In genomic region chr3:37667119-37667467, GRCm38 (mm10) we compare ENCODE assay signal across 13 mouse cellular contexts. TPM values are rescaled to one million over a fixed set of nuclear protein-coding genes. Genes with fewer than 3 reads are reported as not detected.
A peak's percentile ranks its signal among the peaks of the same experiment; 100 is the strongest.
DNase-seq lines count a peak whose midpoint lies in the region; ATAC-seq and TF ChIP-seq lines count a peak whose summit lies in the region.
"Had no signal": no experiment of that assay in that cellular context is flagged by ENCODE, and none has a peak within 500 bp of the region (broad histone marks: within the 10 kb centered on the region; RNA-seq: fewer than 3 reads in every experiment).

No protein-coding gene starts in this region.

- no peak overlapping the region for H3K4me3 ChIP-seq in kidney, embryonic 14.5 days (ENCODE audit: low read length)
- H3K4me3 ChIP-seq in midbrain, embryonic 12.5 days: no peak overlapping the region
- no peak overlapping the region for H3K4me3 ChIP-seq in midbrain, embryonic 11.5 days (ENCODE audit: low read depth, low read length)
- no peak overlapping the region for H3K4me3 ChIP-seq in embryonic facial prominence, embryonic 12.5 days
- H3K4me3 ChIP-seq in limb, embryonic 14.5 days (replicated peaks; ENCODE audit: low read length): no peak overlapping the region
- H3K4me3 ChIP-seq: embryonic facial prominence, embryonic 15.5 days had no signal

- no peak for DNase-seq in kidney, postnatal 25 days
- no peak for DNase-seq in midbrain, embryonic 11.5 days (ENCODE audit: low spot score, missing footprints)
- no peak for DNase-seq in limb, embryonic 14.5 days (ENCODE audit: low spot score)
- no peak for DNase-seq in left cerebral cortex, postnatal 10 days (ENCODE audit: extremely low spot score in 1 of 2, low spot score in 2 of 2)
- DNase-seq: cerebellum, adult 11 months; forebrain, postnatal 0 days; right cerebral cortex, postnatal 14 days had no signal

- H3K27me3 ChIP-seq in kidney, embryonic 14.5 days (ENCODE audit: control insufficient read depth, insufficient read depth, low read length): no peaks in the 10 kb centered on the region
- H3K27me3 ChIP-seq in midbrain, embryonic 12.5 days: peaks cover 73% of the 10 kb centered on the region
- H3K27me3 ChIP-seq in midbrain, embryonic 11.5 days (ENCODE audit: control insufficient read depth, insufficient read depth, low read length): peaks cover 55% of the 10 kb centered on the region
- H3K27me3 ChIP-seq in embryonic facial prominence, embryonic 12.5 days: no peaks in the 10 kb centered on the region
- no peaks in the 10 kb centered on the region for H3K27me3 ChIP-seq in limb, embryonic 14.5 days (ENCODE audit: control insufficient read depth, insufficient read depth, low read length)
- H3K27me3 ChIP-seq: embryonic facial prominence, embryonic 15.5 days had no signal

- no peak for ATAC-seq in kidney, embryonic 14.5 days (ENCODE audit: low FRiP score, low TSS enrichment)
- no peak for ATAC-seq in midbrain, embryonic 12.5 days (ENCODE audit: low FRiP score, low read depth)
- no peak for ATAC-seq in midbrain, embryonic 11.5 days (ENCODE audit: low FRiP score)
- ATAC-seq in embryonic facial prominence, embryonic 12.5 days (ENCODE audit: insufficient number of reproducible peaks, insufficient read depth, low FRiP score, low TSS enrichment): peak; percentile 10; the same call in 1 of the 2 replicates
- ATAC-seq in limb, embryonic 14.5 days (ENCODE audit: low FRiP score, low read depth): no peak
- ATAC-seq: CD4-positive, CD25-positive, alpha-beta regulatory T cell, adult 4 months had no signal

- no peak overlapping the region for H3K4me2 ChIP-seq in kidney, embryonic 14.5 days (replicated peaks; ENCODE audit: low read depth, low read length)
- H3K4me2 ChIP-seq in midbrain, embryonic 12.5 days (replicated peaks): no peak overlapping the region
- no peak overlapping the region for H3K4me2 ChIP-seq in midbrain, embryonic 11.5 days
- H3K4me2 ChIP-seq in embryonic facial prominence, embryonic 12.5 days (replicated peaks): no peak overlapping the region
- H3K4me2 ChIP-seq in limb, embryonic 14.5 days (replicated peaks; ENCODE audit: low read depth, low read length, severe bottlenecking): no peak overlapping the region
- H3K4me2 ChIP-seq: embryonic facial prominence, embryonic 15.5 days; heart, embryonic 11.5 days had no signal

- peaks cover 16% of the 10 kb centered on the region for H3K9me3 ChIP-seq in kidney, embryonic 14.5 days (ENCODE audit: control insufficient read depth, low read length)
- H3K9me3 ChIP-seq in midbrain, embryonic 12.5 days: peaks cover 13% of the 10 kb centered on the region
- peaks cover 13% of the 10 kb centered on the region; the same call in 1 of the 2 replicates for H3K9me3 ChIP-seq in midbrain, embryonic 11.5 days (ENCODE audit: control insufficient read depth, low read length)
- peaks cover 14% of the 10 kb centered on the region for H3K9me3 ChIP-seq in embryonic facial prominence, embryonic 12.5 days
- peaks cover 18% of the 10 kb centered on the region for H3K9me3 ChIP-seq in limb, embryonic 14.5 days (ENCODE audit: control insufficient read depth, low read length)

- H3K27ac ChIP-seq in kidney, embryonic 14.5 days (ENCODE audit: low read depth, low read length): 0 out of 2 replicates have a peak overlapping the region, but pooled peaks have one; percentile 21
- H3K27ac ChIP-seq in midbrain, embryonic 12.5 days (replicated peaks): peak overlapping the region; percentile 66
- H3K27ac ChIP-seq in midbrain, embryonic 11.5 days (ENCODE audit: low read depth, low read length): no peak overlapping the region; the same call in 1 of the 2 replicates
- no peak overlapping the region for H3K27ac ChIP-seq in embryonic facial prominence, embryonic 12.5 days
- no peak overlapping the region for H3K27ac ChIP-seq in limb, embryonic 14.5 days (replicated peaks; ENCODE audit: low read depth, low read length)
- H3K27ac ChIP-seq: embryonic facial prominence, embryonic 15.5 days had no signal

- H3K36me3 ChIP-seq in kidney, embryonic 14.5 days (ENCODE audit: control insufficient read depth, insufficient read depth, low read length): no peaks in the 10 kb centered on the region
- H3K36me3 ChIP-seq in midbrain, embryonic 12.5 days: no peaks in the 10 kb centered on the region
- H3K36me3 ChIP-seq in midbrain, embryonic 11.5 days (ENCODE audit: control insufficient read depth, insufficient read depth, low read length): no peaks in the 10 kb centered on the region; the same call in 1 of the 2 replicates
- H3K36me3 ChIP-seq in embryonic facial prominence, embryonic 12.5 days: no peaks in the 10 kb centered on the region
- no peaks in the 10 kb centered on the region for H3K36me3 ChIP-seq in limb, embryonic 14.5 days (ENCODE audit: control insufficient read depth, insufficient read depth, low read length)
- H3K36me3 ChIP-seq: embryonic facial prominence, embryonic 15.5 days had no signal

- TF ChIP-seq POLR2A in limb, embryonic 14.5 days (IDR thresholded peaks at IDR 0.05; ENCODE audit: borderline replicate concordance, extremely low read depth, insufficient read depth, insufficient read length): no peak

- H3K4me1 ChIP-seq in kidney, embryonic 14.5 days (ENCODE audit: control insufficient read depth, insufficient read depth, low read length): peaks cover 21% of the 10 kb centered on the region
- H3K4me1 ChIP-seq in midbrain, embryonic 12.5 days: peaks cover 16% of the 10 kb centered on the region
- peaks cover 11% of the 10 kb centered on the region for H3K4me1 ChIP-seq in midbrain, embryonic 11.5 days (ENCODE audit: control insufficient read depth, insufficient read depth, low read length)
- peaks cover 15% of the 10 kb centered on the region for H3K4me1 ChIP-seq in embryonic facial prominence, embryonic 12.5 days
- H3K4me1 ChIP-seq in limb, embryonic 14.5 days (ENCODE audit: control insufficient read depth, insufficient read depth, low read length): 0 out of 2 replicates have a peak, but pooled peaks cover 2% of the 10 kb centered on the region

- H3K9ac ChIP-seq in kidney, embryonic 14.5 days (ENCODE audit: low read depth, low read length): no peak overlapping the region
- no peak overlapping the region; the same call in 1 of the 2 replicates for H3K9ac ChIP-seq in midbrain, embryonic 12.5 days (replicated peaks)
- no peak overlapping the region for H3K9ac ChIP-seq in midbrain, embryonic 11.5 days (ENCODE audit: low read length)
- H3K9ac ChIP-seq in embryonic facial prominence, embryonic 12.5 days: no peak overlapping the region
- H3K9ac ChIP-seq in limb, embryonic 14.5 days (ENCODE audit: low read depth, low read length, severe bottlenecking): peak overlapping the region; percentile 9; the same call in 1 of the 2 replicates
- H3K9ac ChIP-seq: embryonic facial prominence, embryonic 15.5 days; forebrain, postnatal 0 days had no signal

- 6% methylated on average over 2 of the region's 2 CpGs for WGBS in kidney, embryonic 14.5 days
- WGBS in midbrain, embryonic 12.5 days: 22% methylated on average over 2 of the region's 2 CpGs
- 15% methylated on average over 2 of the region's 2 CpGs for WGBS in midbrain, embryonic 11.5 days
- 24% methylated on average over 2 of the region's 2 CpGs for WGBS in embryonic facial prominence, embryonic 12.5 days
- 29% methylated on average over 2 of the region's 2 CpGs for WGBS in limb, embryonic 14.5 days

- intact Hi-C loops in left cerebral cortex, postnatal 10 days (cut with DNase I): no loop called here

RNA-seq across cellular contexts. Expression of gene Spry1, which starts 27.3 kb away (rescaled TPM):
- polyA plus RNA-seq in kidney, embryonic 14.5 days (2014; fragmentation: Nextera tagmentation; extraction: Ambion mirVana): 41.7 and 49.8 TPM in 2 replicates
- 7.9 and 8.3 TPM in 2 replicates for polyA plus RNA-seq in midbrain, embryonic 12.5 days (2016; fragmentation: Nextera tagmentation; extraction: Ambion mirVana)
- polyA plus RNA-seq in midbrain, embryonic 11.5 days (2014; fragmentation: Nextera tagmentation; extraction: Ambion mirVana): 10.0 and 10.3 TPM in 2 replicates
- 12.8 and 13.6 TPM in 2 replicates for polyA plus RNA-seq in embryonic facial prominence, embryonic 12.5 days (2016; fragmentation: Nextera tagmentation; extraction: Ambion mirVana)
- 57.1 and 74.0 TPM in 2 replicates for polyA plus RNA-seq in limb, embryonic 14.5 days (2012; rRNA removed)
- polyA plus RNA-seq in limb, embryonic 14.5 days (2014; fragmentation: Nextera tagmentation; extraction: Ambion mirVana): 23.6 and 23.8 TPM in 2 replicates
- total RNA-seq in left cerebral cortex, postnatal 10 days (2021): 10 to 100 TPM; 15.3 to 16.0 TPM

RNA-seq across cellular contexts. Expression of gene Gm5148, which starts 57.2 kb away (rescaled TPM):
- polyA plus RNA-seq in kidney, embryonic 14.5 days (2014; fragmentation: Nextera tagmentation; extraction: Ambion mirVana): 8.1 and 9.4 TPM in 2 replicates
- polyA plus RNA-seq in midbrain, embryonic 12.5 days (2016; fragmentation: Nextera tagmentation; extraction: Ambion mirVana): 2.5 and 3.3 TPM in 2 replicates
- polyA plus RNA-seq in midbrain, embryonic 11.5 days (2014; fragmentation: Nextera tagmentation; extraction: Ambion mirVana): 1.9 and 3.7 TPM in 2 replicates
- polyA plus RNA-seq in embryonic facial prominence, embryonic 12.5 days (2016; fragmentation: Nextera tagmentation; extraction: Ambion mirVana): 4.3 and 5.2 TPM in 2 replicates
- 6.3 and 9.1 TPM in 2 replicates for polyA plus RNA-seq in limb, embryonic 14.5 days (2012; rRNA removed)
- 7.4 and 8.1 TPM in 2 replicates for polyA plus RNA-seq in limb, embryonic 14.5 days (2014; fragmentation: Nextera tagmentation; extraction: Ambion mirVana)
- total RNA-seq in left cerebral cortex, postnatal 10 days (2021): 1 to 10 TPM; 2.1 to 4.1 TPM

Comparison
In these comparisons a context has a peak if more than half of its experiments do, and no peak if none do; other contexts are left out.
1. H3K27ac ChIP-seq: peak in kidney, embryonic 14.5 days (single experiment) and midbrain, embryonic 12.5 days (single experiment); none in midbrain, embryonic 11.5 days (single experiment), embryonic facial prominence, embryonic 12.5 days (single experiment) and limb, embryonic 14.5 days (single experiment).